Mouse (Mus musculus): Measurements from ENCODE around the gene Mctp2.
"Not testable (repeated sequence)": the region's sequence is repeated elsewhere in the genome, so short reads cannot be mapped to it uniquely, and the experiment has no call there.

Gene Mctp2

DNA sequence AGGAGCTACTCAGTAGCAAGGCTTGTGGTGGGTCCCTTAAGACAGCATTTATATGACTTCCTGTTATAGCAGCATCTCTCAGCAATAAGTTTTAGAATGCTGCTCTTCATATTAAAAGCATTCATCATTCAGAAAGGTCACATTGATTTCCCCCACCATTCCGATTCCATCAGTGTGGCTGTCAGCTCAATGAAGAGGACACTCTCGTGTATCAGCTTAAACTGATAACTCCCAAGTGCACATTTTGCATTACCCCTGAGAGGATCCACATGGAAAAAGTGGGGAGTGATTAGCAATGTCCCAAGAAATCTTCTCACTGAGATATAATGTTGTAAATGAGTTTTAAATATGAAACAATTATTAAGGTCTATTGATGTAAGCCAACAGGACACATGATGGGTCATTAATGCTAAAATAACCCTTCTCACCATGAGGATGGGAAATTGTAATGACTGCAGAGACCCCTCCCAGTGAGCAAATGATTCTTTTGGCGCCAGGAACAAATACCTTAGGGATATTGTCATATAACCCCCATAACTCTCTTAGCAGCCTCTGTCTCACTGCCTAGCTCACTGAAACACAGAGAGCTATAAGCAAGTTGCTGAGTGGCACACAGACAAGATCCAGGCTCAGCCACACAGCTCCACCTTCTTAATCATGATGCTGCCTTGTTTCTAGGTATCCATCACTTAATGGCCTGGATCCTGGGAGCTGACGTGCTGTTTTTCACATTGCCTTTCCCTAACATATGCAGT lies 12.4 kb downstream of the Mctp2 start:
- CTCF ChIA-PET: interaction anchor here in 2 of 4 experiments (0.6 kb wide), 2 partner anchors 397 to 1924 kb away, joined by 5 to 7 read pairs; no protein-coding TSS in a partner anchor
- POLR2A ChIA-PET: interaction anchor here in 1 of 4 experiments (0.8 kb wide), 1 partner anchor 11 kb away, joined by 4 read pairs; no protein-coding TSS in a partner anchor

DNA sequence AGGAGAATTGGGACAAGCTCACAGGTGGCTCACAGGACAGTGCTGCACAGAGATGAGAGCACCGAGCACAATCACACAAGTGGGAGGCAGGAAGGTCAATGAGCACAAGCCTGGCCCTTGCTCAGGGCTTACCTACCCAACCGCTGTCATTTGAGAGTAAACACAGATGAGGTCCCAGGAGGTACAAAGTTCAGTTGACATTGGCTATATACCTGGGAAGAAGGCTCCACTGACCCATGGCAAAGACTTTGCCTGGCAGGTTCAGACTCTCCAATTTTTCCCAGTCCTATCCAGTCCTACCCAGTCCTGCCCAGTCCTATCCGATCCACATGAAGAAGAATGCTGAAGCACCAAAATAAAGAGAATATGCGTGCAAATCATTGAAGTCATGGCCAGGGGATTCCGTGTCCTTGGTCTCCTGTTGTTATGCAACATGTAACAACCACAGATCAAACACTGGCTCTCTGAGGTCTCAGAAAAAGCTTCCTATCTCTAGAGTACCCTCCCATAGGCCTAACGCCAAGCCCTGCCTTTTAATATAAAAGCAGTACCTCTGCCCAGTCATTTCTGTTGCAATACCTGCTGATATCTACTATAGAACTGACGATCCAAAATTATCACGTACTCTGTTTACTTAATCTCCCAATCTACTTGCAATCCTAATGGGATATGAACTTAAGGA lies 14.0 kb downstream of the Mctp2 start:
- CTCF ChIA-PET: interaction anchor here in 1 of 4 experiments (0.6 kb wide), 1 partner anchor 356 kb away, joined by 3 read pairs; no protein-coding TSS in a partner anchor
- POLR2A ChIA-PET: no interaction called here

DNA sequence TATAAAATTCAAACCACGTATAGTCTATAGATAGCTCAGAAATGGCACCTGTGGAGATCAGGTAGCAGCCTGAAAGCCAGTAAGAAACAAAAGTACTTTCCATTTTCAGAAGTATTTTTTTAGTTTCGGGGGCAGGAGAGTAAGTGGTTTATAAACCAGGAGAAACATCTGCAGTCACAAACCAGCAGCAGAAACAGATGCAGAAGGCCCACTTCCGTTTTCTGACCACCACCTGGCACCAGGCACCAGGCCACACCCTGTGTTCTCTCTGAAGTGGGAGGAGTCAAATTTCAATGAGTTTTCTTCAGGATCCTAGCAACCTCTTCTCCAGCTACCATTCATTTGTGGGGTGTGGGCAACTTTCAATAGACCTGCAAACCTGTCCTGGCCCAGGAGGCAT lies 25.7 kb downstream of the Mctp2 start:
- CTCF ChIA-PET: no interaction called here
- POLR2A ChIA-PET: interaction anchor here in 2 of 4 experiments (0.6 to 1.4 kb wide), 3 partner anchors 31 to 46 kb away, joined by 3 to 4 read pairs (median 3); no protein-coding TSS in a partner anchor

DNA sequence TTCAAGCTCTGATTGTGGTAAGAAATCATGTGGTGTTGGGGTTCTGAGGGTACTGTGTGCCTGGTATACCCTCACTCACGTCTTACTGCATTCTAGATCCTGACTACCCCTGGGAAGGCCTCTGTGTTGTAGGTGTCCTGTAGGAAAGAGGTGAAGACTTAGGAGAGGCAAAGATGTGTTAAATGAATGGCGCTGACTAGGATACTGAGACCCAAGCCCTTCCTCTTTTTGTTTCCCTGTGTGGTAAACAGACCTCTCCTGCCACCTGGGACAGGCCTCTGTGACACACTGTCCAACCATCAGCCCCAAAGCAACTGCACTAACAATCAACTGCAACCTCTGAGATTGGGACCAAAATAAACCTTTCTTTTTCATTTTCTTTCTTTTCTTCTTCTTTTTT lies 28.0 kb downstream of the Mctp2 start:
- POLR2A ChIA-PET: no interaction called here
- CTCF ChIA-PET: no interaction called here

DNA sequence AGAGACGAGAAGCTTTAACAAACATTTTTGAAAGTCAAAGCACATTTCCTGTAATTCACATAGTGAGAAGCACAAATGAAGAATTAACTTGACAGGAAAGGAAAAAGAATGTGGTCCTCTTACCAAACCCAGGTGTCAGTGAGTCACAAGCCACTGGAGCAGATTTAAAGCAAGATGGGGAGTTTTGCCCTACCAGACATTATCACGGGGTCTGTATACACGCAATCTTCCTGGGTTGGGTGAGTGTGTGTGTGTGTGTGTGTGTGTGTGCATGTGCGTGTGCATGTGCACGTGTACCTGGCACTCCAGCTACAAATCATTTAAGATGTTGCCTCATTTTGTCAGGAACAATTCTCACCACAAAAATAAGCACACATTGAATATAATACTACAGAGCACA lies 30.9 kb downstream of the Mctp2 start:
- POLR2A ChIA-PET: no interaction called here
- CTCF ChIA-PET: no interaction called here

DNA sequence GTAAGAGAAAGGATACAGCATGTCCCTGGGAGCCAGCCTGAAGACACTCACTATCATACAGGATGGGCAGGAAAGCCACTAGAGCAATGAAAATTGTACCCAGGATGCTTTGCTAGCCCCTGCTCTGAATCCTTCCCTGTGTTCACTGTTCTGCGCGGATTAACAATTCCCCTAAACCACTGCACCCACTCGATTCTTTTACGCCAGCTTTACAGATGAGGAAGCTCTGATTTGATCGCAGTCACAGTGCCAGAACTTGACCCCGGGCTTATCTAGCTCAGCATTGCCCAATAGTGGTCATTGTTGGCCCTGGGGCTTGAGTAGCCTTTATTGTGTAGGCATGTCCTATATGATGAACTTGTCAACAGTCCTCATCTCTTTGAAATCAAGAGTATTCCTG lies 34.9 kb downstream of the Mctp2 start:
- ChIA-PET POLR2A (interaction anchor here in 1 of 4 experiments (0.6 kb wide), 1 partner anchor 34 kb away, joined by 4 read pairs; no protein-coding TSS in a partner anchor), CTCF (no interaction called here)

DNA sequence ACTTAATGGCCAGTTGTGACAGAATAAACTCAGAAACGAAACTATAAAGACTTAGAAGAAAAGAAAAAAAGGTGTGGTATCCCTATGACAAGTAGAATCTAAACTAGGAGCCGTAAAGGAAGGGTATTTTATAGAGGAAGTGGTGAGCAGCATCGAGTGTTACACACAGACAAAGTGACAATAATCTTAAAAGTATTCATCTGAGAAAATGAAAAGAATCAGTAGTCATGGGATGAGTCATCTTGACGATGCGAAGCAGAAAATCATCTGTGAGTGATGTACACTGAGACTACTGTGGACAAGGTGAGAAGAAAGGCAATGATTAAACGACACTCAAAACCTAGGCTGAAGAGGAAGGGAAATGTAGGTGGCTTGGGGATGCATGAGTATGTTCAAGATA lies 36.4 kb downstream of the Mctp2 start:
- ChIA-PET CTCF (no interaction called here), POLR2A (no interaction called here)

DNA sequence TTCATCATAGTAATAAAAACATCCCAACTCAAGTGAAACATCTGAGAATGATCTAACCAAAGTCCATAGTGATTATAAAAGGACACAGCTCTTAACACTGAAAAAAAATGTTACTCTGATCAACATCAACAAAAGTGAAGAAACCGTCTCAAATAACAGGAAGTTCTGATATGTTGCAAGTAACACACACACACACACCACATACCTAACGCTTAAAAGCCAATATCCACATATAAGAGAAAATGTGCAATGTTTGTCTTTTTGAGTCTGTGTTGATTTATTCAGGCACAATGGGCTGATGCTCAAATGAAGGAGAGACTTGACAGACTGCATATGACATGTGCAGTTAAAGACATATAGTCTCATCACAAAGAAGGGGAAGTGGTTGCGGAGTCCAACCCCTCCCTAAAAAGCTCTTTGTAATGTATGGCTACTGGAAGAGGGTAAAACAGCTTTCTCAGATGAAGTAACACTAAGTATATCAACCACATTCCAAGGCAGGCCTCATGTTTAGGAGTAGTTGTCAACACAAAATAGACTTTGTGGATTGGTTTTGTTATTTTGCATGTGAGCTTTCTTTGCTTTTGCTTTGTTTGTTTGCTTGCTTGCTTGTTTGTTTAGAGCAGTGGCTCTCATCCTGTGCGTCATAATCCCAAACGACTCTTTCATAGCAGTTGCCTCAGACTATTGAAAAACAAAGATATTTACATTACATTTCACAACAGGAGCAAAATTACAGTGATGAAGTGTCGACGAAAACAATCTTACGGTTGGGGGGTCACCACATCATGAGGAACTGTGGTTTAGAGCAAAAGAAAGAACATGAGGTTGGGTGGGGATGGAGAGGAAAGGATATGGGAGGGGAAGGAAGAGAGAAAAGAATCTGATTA lies 45.4 kb downstream of the Mctp2 start:
- ChIA-PET CTCF (interaction anchor here in 3 of 4 experiments (0.7 to 1.5 kb wide), 4 partner anchors 21 to 102 kb away, joined by 3 read pairs; no protein-coding TSS in a partner anchor), POLR2A (no interaction called here)

DNA sequence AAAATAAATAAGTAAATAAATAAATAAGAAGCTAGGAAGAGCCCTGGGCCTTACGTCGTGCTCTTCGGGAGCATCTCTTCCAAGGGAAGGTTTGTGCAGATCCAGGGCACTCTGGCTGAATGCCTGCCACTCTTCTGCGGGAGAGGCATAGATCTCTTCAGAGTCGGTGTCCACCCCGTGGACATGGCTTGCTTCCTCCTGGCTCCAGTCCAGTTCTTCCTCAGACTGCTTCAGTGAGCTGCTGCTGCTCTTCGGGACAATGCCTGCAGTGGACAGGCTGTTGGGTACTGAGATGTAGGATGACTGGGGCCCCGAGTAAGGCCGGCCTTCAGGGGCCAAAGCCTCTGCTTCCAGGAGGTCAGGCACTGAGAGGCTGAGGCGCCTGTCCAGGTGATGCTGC lies 47.4 kb downstream of the Mctp2 start:
- CTCF ChIA-PET: no interaction called here
- POLR2A ChIA-PET: interaction anchor here in 1 of 4 experiments (0.6 kb wide), 1 partner anchor 41 kb away, joined by 4 read pairs; no protein-coding TSS in a partner anchor

DNA sequence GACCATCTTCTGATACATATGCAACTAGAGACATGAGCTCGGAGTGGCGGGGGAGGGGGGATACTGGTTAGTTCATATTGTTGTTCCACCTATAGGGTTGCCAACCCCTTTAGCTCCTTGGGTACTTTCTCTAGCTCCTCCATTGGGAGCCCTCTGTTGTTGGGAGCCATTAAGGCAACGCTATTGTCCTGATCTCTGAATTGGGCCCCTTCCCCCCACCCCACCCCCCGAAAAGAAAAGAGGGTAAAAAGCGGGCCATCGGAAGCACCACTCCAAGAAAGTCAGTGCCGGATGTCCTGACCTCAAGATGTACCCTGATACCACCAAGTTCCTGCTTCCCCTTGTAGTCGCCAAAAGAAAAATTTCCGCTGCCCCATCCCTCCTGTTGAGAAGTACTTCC lies 56.1 kb downstream of the Mctp2 start:
- POLR2A ChIA-PET: interaction anchor here in 1 of 4 experiments (0.6 kb wide), 1 partner anchor 56 kb away, joined by 3 read pairs; the partner anchor contains the start of gene Mctp2
- CTCF ChIA-PET: not testable (repeated sequence)

DNA sequence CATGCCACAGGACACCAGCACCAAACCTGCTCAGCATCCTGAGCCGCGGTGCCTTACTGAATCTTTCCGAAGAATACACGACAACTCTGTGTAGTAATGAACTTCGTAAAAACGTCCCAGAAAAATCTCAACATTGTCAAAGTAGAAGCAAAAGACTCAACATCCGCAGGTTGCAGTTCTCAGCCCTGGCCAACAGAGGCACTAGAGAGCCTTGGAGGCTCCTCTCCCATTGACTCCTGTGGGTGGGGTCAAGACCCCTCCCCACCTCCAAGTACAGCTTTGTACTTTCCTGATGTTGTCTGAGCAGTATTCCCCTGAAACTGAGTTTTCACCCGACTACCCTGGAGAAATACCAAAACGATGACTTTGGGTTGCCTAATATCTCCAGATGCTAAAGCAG lies 65.1 kb downstream of the Mctp2 start:
- ChIA-PET POLR2A (interaction anchor here in 1 of 4 experiments (0.8 kb wide), 1 partner anchor 120 kb away, joined by 3 read pairs; no protein-coding TSS in a partner anchor), CTCF (interaction anchor here (0.7 to 4.1 kb wide), 12 partner anchors 11 to 861 kb away, joined by 3 to 31 read pairs (median 6); no protein-coding TSS in a partner anchor)

DNA sequence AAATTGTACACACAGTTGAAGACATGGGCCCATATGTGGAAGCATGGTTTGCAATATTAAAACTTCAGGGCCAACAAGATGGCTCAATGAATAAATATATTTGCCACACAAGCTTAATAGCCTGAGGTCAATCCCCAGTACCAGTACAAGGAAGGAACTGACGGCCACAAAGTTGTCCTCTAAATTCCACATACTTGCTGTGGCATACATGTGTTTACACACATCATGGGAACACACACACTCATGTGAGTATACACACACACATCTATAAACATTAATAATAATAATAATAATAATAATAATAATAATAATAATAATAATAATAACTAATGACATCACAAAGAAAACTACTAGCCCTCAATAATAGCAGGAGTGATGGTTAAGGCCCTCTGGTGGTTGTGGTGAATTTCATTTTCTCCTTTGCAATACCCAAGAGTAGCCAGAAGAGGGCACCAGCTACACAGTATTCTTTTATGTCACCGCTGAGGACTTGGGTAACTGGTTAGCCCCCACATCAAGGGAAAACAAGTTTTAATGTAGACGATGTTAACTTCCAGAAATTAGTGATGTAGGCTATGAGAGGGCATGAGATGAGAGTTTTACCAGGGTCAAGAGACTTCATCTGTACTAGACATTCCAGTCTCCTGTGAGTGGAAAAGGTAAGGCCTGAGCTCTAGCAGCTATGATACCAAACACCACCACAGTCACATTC lies 66.5 kb downstream of the Mctp2 start:
- ChIA-PET CTCF (interaction anchor here (0.6 to 4.1 kb wide), 22 partner anchors 9 to 1336 kb away, joined by 3 to 31 read pairs (median 4); partner anchors contain the start of gene Mctp2 (in 1 of the 4)), POLR2A (interaction anchor here in 1 of 4 experiments (0.5 kb wide), 1 partner anchor 110 kb away, joined by 3 read pairs; no protein-coding TSS in a partner anchor)

DNA sequence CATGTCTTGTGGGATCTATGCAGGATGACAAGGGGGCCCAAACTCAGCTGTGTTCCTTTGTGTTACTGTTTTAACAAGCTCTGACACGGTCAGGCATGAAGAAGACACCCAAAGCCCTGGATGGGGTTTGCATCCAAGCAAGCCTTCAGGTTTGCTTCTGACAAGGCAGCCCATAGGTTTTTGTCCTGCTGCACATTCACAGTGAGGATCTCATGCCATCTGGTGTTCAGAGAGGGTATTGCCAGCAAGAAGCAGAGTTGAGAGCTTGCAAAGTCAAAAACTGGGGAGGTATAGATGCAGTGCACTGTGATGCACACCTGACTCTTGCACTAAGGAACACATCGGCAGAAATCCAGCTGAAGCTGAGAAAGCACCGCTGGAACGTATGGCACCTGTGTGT lies 67.8 kb downstream of the Mctp2 start:
- ChIA-PET CTCF (interaction anchor here (0.5 to 4.1 kb wide), 18 partner anchors 9 to 1627 kb away, joined by 3 to 24 read pairs (median 3); no protein-coding TSS in a partner anchor), POLR2A (no interaction called here)

DNA sequence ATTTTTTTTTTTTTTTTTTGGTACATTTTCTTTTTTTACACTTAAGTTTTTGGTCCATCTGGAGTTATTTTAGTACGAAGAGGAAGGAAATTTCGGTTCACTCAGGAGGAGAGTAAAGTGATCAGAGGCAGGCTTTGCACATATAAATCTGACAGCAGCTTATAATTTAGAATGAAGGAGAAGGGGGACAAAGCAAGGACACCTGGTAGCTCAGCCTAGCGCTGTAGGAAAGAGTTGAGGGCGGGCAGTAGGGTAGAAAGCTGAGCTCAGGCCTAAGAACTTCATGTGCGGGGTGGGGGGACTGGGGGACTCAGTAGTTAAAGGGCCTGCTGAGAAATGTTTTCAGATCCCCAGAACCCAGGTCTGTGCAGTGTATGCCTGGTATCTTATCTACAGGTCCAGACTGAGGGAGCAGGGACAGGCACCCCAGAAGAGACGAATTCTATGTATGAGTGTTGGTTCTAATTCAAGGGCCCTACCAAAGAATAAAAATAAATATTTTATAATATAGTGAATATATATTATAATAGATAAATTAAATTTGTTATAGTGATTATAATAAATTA lies 71.9 kb downstream of the Mctp2 start:
- CTCF ChIA-PET: no interaction called here
- POLR2A ChIA-PET: interaction anchor here in 1 of 4 experiments (0.7 kb wide), 1 partner anchor 1368 kb away, joined by 3 read pairs; no protein-coding TSS in a partner anchor

DNA sequence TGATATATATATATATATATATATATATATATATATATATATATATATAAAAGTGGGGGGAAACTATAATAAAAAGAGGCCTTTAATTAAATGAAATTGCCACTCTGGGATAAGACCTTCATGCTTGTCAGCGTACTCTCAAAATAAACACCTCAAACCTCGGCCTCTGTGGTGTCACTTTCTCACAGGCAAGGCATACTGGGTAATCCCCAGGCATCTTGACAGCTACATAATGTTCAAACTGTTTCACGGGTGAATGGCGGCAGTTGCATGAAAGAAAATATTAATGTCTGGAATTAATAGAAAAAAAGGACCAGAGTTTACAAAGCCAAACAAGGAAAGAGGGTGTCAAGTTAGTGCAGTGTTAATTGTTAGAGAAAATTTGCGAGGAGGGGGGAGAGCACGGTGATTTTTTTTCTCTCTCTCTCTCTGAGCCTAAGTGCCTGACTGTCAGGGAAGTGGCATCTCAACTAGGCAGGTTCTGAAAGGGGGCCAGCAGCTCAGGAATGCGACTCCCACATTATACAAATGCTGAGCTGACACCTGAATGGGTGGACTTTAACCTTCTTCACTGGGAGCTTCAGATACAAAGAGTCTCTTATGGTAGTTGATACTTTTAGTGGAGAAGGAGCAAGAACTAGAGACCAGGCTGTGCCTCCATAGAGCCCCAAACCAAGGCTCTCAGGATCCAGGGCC lies 75.1 kb downstream of the Mctp2 start:
- POLR2A ChIA-PET: interaction anchor here in 1 of 4 experiments (0.6 kb wide), 1 partner anchor 195 kb away, joined by 3 read pairs; no protein-coding TSS in a partner anchor
- CTCF ChIA-PET: interaction anchor here in 2 of 4 experiments (0.5 to 2.3 kb wide), 3 partner anchors 9 to 1861 kb away, joined by 3 to 12 read pairs (median 4); no protein-coding TSS in a partner anchor

DNA sequence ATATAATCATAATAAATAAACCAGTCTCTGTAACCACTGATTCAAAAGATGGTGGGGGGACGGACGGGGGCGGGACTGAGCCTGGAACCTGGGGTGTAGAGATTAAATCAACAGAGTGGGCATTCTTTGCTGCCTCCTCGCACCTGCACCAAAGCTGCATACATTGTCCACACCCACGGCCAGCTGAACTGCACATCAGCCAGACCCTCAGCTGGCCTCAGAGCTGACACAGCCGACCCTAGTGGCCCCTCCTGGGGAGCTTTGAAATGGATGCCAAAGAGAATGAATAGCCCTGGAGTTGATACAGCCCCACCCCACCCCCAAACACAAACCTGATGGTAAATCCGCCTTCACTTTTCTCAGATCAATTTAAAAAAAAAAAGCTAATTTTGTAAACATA lies 76.5 kb downstream of the Mctp2 start:
- ChIA-PET POLR2A (interaction anchor here in 1 of 4 experiments (0.6 kb wide), 1 partner anchor 144 kb away, joined by 3 read pairs; no protein-coding TSS in a partner anchor), CTCF (interaction anchor here (0.5 to 2.3 kb wide), 7 partner anchors 9 to 213 kb away, joined by 3 to 12 read pairs (median 4); no protein-coding TSS in a partner anchor)

DNA sequence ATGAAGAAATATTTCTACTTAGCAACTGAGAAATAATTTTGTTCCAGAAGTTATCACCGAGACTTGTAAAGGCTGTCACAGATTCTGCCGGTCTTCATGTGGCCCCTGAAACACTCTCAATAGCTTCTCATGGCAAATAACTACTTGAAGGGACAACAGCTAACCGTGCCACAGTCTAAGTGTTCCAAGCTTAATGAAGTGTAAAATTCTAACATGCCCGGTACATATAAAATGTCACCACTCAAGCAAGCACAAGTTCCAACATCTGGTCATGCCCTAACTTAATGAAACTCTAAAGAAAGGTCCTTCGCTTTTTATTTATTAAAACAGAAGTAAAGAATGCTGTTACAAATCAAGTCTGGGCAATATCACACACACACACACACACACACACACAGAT lies 82.8 kb downstream of the Mctp2 start:
- CTCF ChIA-PET: no interaction called here

More for the DNA sequence above, 82.8 kb downstream of the Mctp2 start:
- POLR2A ChIA-PET: no interaction called here
